Mouse (Mus musculus) stomach, postnatal 0 days (tissue): ENCODE measurements at regions not wholly inside any gene's neighbourhood (a gene's known extent, or its start where the extent isn't known, plus 50 kb on each side); places are given as distances from the start of the nearest gene placed in this dataset.

Experiments used
- ATAC-seq: fragments of 200-750 bp; cut with Nextera tagmentation; 2 replicates; pipeline ENCODE4 v1.8.0; 2017; ENCODE audit not compliant: low FRiP score, low TSS enrichment
- DNase-seq: peaks from one replicate; pipeline ENCODE4 v3.0.0-alpha.2; 2016; ENCODE audit warnings: low spot score
- H3K27ac ChIP-seq: fragments of 300-500 bp; sonication (generic); replicated peaks from 2 replicates; pipeline ENCODE4 v1.5.1; 2014; ENCODE audit warnings: mild to moderate bottlenecking, control low read depth
- H3K27me3 ChIP-seq: fragments of 300-500 bp; sonication (generic); 2 replicates; pipeline ENCODE4 v1.6.1; 2014; ENCODE audit warnings: low read length; ENCODE audit not compliant: control insufficient read depth, insufficient read depth
- H3K36me3 ChIP-seq: fragments of 300-500 bp; sonication (generic); 2 replicates; pipeline ENCODE4 v1.6.1; 2014; ENCODE audit warnings: low read length, mixed read lengths; ENCODE audit not compliant: control insufficient read depth, insufficient read depth
- H3K4me1 ChIP-seq: fragments of 300-500 bp; sonication (generic); replicated peaks from 2 replicates; pipeline ENCODE4 v1.6.1; 2014; ENCODE audit warnings: antibody characterized with exemption; ENCODE audit not compliant: control insufficient read depth, insufficient read depth
- H3K4me2 ChIP-seq: fragments of 300-500 bp; sonication (generic); replicated peaks from 2 replicates; pipeline ENCODE4 v1.6.1; 2014; ENCODE audit warnings: low read depth, mild to moderate bottlenecking, control low read depth, moderate library complexity
- H3K4me3 ChIP-seq: fragments of 300-500 bp; sonication (generic); 2 replicates; pipeline ENCODE4 v1.5.1; 2014; ENCODE audit warnings: low read depth, low read length, control low read depth
- H3K9ac ChIP-seq: fragments of 300-500 bp; sonication (generic); 2 replicates; pipeline ENCODE4 v1.6.1; 2014; ENCODE audit warnings: mild to moderate bottlenecking, low read length, control low read depth, mixed read lengths
- H3K9me3 ChIP-seq: fragments of 300-500 bp; sonication (generic); 2 replicates; pipeline ENCODE4 v1.6.1; 2016; ENCODE audit warnings: low read length; ENCODE audit not compliant: control insufficient read depth
- CTCF ChIP-seq: IDR thresholded peaks from 2 replicates; pipeline ENCODE4 v1.5.1; 2016; ENCODE audit warnings: antibody characterized with exemption, low read depth, mild to moderate bottlenecking, moderate library complexity
- EP300 ChIP-seq: optimal IDR thresholded peaks from 2 replicates; pipeline ENCODE3; 2016; ENCODE audit warnings: antibody characterized with exemption
- WGBS: fragments of 180-500 bp; shearing (Covaris S2); extraction: QIAGEN DNeasy Blood & Tissue Kit; methylation state at CpG from one replicate; pipeline ENCODE4 v1.1.7; 2014; 5-methylcytosine and 5-hydroxymethylcytosine counted together

DNA sequence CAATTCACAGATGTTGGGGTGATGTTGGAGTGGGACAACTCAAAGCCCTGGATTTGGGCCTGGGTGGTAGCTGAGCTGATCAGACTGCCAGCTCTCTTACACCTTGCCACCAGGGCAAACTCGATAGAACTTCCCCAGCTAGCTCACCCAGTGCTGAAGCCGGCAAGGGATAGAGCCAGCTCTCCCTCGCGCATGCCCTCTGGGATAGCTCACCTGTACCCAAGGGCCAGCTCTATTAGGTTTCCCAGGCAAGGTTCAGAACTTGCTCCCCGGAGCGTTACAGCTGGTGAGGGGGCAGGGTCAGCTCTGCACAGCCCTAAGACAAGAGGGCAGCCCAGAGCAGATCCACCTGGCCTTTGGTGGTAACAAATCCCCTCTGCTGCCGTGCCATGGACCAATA lies 54.1 kb upstream of the 1700012A03Rik start:
- no peaks in the 10 kb centered on the region for H3K36me3 ChIP-seq
- no peaks in the 10 kb centered on the region for H3K4me1 ChIP-seq
- no peak overlapping the region for H3K27ac ChIP-seq
- no peaks in the 10 kb centered on the region for H3K27me3 ChIP-seq
- H3K9me3 ChIP-seq: no peaks in the 10 kb centered on the region
- no peak overlapping the region for H3K9ac ChIP-seq
- TF ChIP-seq EP300 (no peak), CTCF (no peak)
- H3K4me2 ChIP-seq: no peak overlapping the region
- H3K4me3 ChIP-seq: no peak overlapping the region
- 75% methylated on average over 7 of the region's 7 CpGs for WGBS
- DNase-seq (no peak), ATAC-seq (no peak)

DNA sequence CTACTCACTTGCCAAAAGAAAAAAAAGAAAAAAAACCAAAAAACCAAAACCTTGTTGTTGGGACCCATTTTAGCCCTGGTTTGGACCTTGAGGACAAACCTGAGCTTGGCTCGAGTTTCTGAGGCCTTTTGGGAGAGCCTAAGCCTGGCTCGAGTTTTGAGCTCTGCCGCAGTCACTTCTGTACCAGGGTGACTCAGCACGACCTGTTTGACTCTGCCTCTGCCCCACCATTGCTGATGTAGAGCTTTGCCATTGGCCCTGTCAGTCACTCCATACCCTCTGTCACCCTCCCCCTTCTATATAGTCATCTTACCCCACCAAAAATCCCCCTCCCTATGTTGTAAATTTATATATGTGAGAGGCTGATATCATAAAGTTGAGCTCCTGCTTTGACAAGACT lies 54.8 kb upstream of the 1700012A03Rik start:
- no peak for TF ChIP-seq EP300
- TF ChIP-seq CTCF: no peak
- WGBS: 66% methylated on average over 4 of the region's 4 CpGs

DNA sequence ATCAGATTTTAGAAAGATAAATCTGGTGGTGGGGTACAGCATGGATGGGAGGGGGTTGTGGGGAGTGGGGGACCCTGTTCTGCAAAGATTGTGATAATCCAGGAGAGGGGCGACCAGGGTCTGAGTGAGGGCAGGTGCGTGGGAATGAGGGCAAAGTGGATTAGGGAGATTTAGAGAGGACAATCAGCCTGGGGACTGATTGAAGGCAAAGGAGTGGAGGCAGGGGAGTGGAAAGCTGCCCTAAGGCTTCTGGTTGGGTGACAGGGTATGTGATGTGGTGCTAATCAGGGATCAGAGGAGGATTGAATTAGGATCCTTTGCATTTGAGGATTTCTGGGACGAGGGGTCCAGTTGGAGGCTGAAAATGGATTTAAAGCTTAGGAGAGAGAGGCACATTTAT lies 64.3 kb upstream of the 1700012A03Rik start:
- H3K27me3 ChIP-seq: no peaks in the 10 kb centered on the region
- H3K4me2 ChIP-seq: no peak overlapping the region
- no peak overlapping the region for H3K4me3 ChIP-seq
- no peak overlapping the region for H3K9ac ChIP-seq
- H3K9me3 ChIP-seq: no peaks in the 10 kb centered on the region
- TF ChIP-seq EP300: no peak
- no peak for TF ChIP-seq CTCF
- H3K27ac ChIP-seq: no peak overlapping the region
- no peak for DNase-seq
- no peaks in the 10 kb centered on the region for H3K4me1 ChIP-seq
- 32% methylated on average over 3 of the region's 3 CpGs for WGBS
- ATAC-seq: no peak
- no peaks in the 10 kb centered on the region for H3K36me3 ChIP-seq

More for the DNA sequence above, 54.8 kb upstream of the 1700012A03Rik start:
- Histone ChIP-seq H3K9me3 (no peaks in the 10 kb centered on the region), H3K9ac (no peak overlapping the region), H3K27me3 (no peaks in the 10 kb centered on the region), H3K27ac (no peak overlapping the region), H3K4me2 (no peak overlapping the region), H3K4me1 (no peaks in the 10 kb centered on the region), H3K36me3 (no peaks in the 10 kb centered on the region), H3K4me3 (no peak overlapping the region)
- ATAC-seq: no peak
- no peak for DNase-seq

DNA sequence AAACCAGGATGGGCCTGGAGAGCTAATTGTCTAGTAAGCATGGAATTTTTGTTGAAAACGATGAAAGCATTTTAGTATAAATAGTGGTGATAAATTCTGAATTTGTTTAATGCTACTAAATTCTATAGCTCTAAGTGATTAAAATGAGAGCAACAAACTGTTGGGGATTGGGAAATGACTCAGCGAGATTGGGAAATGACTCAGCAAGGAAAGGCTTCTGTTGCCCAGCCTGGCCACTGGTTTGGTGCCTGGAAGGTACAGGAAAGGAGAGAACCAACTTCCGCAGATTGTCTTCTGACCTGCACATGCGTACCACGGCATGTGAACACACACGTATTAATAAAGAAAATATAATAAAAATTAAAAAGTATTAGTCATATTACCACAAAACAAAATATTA lies 73.3 kb upstream of the 1700012A03Rik start:
- Histone ChIP-seq H3K4me3 (no peak overlapping the region), H3K4me2 (no peak overlapping the region), H3K4me1 (no peaks in the 10 kb centered on the region), H3K9ac (no peak overlapping the region), H3K27ac (no peak overlapping the region), H3K36me3 (no peaks in the 10 kb centered on the region), H3K9me3 (no peaks in the 10 kb centered on the region), H3K27me3 (no peaks in the 10 kb centered on the region)
- WGBS: 84% methylated on average over 6 of the region's 6 CpGs
- ATAC-seq (no peak), DNase-seq (no peak)
- TF ChIP-seq EP300: no peak

DNA sequence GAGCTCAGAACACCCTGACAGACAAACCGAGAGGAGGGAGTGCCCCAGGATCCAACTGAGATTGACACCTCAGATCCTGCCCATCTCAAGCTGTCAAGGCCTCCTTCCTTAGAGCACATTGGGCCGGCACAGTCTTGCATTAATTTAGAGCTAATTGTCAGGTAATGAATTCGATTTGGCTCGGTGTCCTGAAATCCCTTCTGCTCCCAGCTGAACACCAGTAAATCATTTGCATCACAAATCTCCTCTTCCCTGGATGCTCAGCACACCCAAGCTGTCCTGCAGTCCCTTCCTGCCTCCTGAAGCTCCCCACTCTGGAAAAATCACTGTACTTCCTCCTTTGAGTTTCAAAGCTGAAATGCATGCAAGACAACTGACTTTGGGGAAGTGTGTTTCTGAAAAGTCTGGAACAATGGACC lies 102.0 kb upstream of the 1700012A03Rik start:
- Histone ChIP-seq H3K4me1 (no peaks in the 10 kb centered on the region), H3K4me3 (no peak overlapping the region), H3K27me3 (no peaks in the 10 kb centered on the region), H3K27ac (no peak overlapping the region), H3K9me3 (no peaks in the 10 kb centered on the region), H3K9ac (no peak overlapping the region), H3K36me3 (no peaks in the 10 kb centered on the region), H3K4me2 (no peak overlapping the region)
- ATAC-seq: no peak
- 53% methylated on average over 4 of the region's 4 CpGs for WGBS
- no peak for DNase-seq
- no peak for TF ChIP-seq EP300
- TF ChIP-seq CTCF: no peak

DNA sequence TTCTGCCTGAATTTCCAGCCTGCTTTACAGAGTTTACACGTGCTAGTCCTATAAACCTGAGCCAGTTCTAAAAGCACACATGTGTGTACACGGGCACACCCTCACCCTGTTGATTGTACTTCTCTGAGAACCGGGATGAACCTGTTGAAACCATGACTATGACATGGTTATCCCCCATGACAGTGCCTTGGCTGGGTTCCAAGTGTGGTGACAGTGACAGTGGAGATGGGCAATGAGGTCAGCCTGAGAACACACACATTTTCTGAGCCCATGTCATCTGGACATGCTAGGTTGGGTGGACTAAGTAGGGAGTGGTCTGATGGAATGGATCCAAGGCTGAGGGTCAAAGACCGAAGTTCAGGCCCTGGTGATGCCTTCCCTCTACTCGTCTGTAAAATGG lies 103.5 kb upstream of the 1700012A03Rik start:
- whole genome bisulfite sequencing: 76% methylated on average over 5 of the region's 5 CpGs
- Histone ChIP-seq H3K4me1 (no peaks in the 10 kb centered on the region), H3K9me3 (no peaks in the 10 kb centered on the region), H3K27ac (no peak overlapping the region), H3K36me3 (no peaks in the 10 kb centered on the region), H3K9ac (no peak overlapping the region), H3K4me3 (no peak overlapping the region), H3K27me3 (no peaks in the 10 kb centered on the region), H3K4me2 (no peak overlapping the region)
- ATAC-seq (no peak), DNase-seq (no peak)
- TF ChIP-seq CTCF (no peak), EP300 (no peak)
